Mouse (Mus musculus): ENCODE data around the gene H2-Q7. TPM values are rescaled to one million over a fixed set of nuclear protein-coding genes. Genes with fewer than 3 reads are reported as not detected.
"Not testable (repeated sequence)": the region's sequence is repeated elsewhere in the genome, so short reads cannot be mapped to it uniquely, and the experiment has no call there.

The H2-Q7 gene
- polyA plus RNA-seq (2015; fragmentation: Nextera tagmentation; extraction: Ambion mirVana): 3.1 and 4.0 TPM in 2 replicates

GRCm38 (mm10) chr17:35438885-35439284 lies at the start of gene H2-Q7:
Gene H2-Q7, plus strand, starts transcription at chr17:35439155.
- H3K27ac ChIP-seq (ENCODE audit: low read length); H3K4me1 ChIP-seq (ENCODE audit: insufficient read depth, low read depth, low read length); H3K36me3 ChIP-seq (ENCODE audit: insufficient read depth, low read length); H3K27me3 ChIP-seq (replicated peaks; ENCODE audit: insufficient read depth, low read length); H3K9me3 ChIP-seq (ENCODE audit: low read length): not testable (repeated sequence)
- TF ChIP-seq CTCF (IDR thresholded peaks at IDR 0.05): peak; percentile 20; the same call in 1 of the 2 replicates
- 4% methylated on average over 18 of the region's 18 CpGs for WGBS
- ATAC-seq (peak; percentile 99), DNase-seq (ENCODE audit: low spot score) (peak; percentile 90)
- peak within 1 kb of the TSS; percentile 86 for H3K4me2 ChIP-seq (replicated peaks; ENCODE audit: low read depth, low read length)
- H3K9ac ChIP-seq (replicated peaks; ENCODE audit: low read depth): peak within 1 kb of the TSS; percentile 32; the same call in 1 of the 2 replicates
- peak within 1 kb of the TSS; percentile 41 for H3K4me3 ChIP-seq (ENCODE audit: low read depth, low read length)

- TF ChIP-seq CTCF (IDR thresholded peaks at IDR 0.05): peak; percentile 69
- not testable (repeated sequence) for DNase-seq (ENCODE audit: low spot score); H3K9ac ChIP-seq (replicated peaks; ENCODE audit: low read depth); H3K4me1 ChIP-seq (ENCODE audit: insufficient read depth, low read depth, low read length); ATAC-seq; H3K27me3 ChIP-seq (replicated peaks; ENCODE audit: insufficient read depth, low read length); H3K27ac ChIP-seq (ENCODE audit: low read length); H3K4me2 ChIP-seq (replicated peaks; ENCODE audit: low read depth, low read length); H3K4me3 ChIP-seq (ENCODE audit: low read depth, low read length); H3K36me3 ChIP-seq (ENCODE audit: insufficient read depth, low read length); H3K9me3 ChIP-seq (ENCODE audit: low read length)
- WGBS: 5% methylated on average over 7 of the region's 7 CpGs
Measured at GRCm38 (mm10) chr17:35389796-35390195, 49.2 kb upstream of the H2-Q7 start.

GRCm38 (mm10) chr17:35392671-35393070 lies 46.3 kb upstream of the H2-Q7 start:
- H3K4me1 ChIP-seq (ENCODE audit: insufficient read depth, low read depth, low read length); H3K36me3 ChIP-seq (ENCODE audit: insufficient read depth, low read length); H3K4me2 ChIP-seq (replicated peaks; ENCODE audit: low read depth, low read length); H3K27me3 ChIP-seq (replicated peaks; ENCODE audit: insufficient read depth, low read length); H3K4me3 ChIP-seq (ENCODE audit: low read depth, low read length); H3K9ac ChIP-seq (replicated peaks; ENCODE audit: low read depth); ATAC-seq; H3K9me3 ChIP-seq (ENCODE audit: low read length); H3K27ac ChIP-seq (ENCODE audit: low read length); DNase-seq (ENCODE audit: low spot score): not testable (repeated sequence)
- WGBS: 49% methylated on average over 2 of the region's 2 CpGs

- peak; percentile 99 for ATAC-seq
Measured at GRCm38 (mm10) chr17:35393864-35394800, 44.8 kb upstream of the H2-Q7 start.

GRCm38 (mm10) chr17:35396956-35397355 lies 42.0 kb upstream of the H2-Q7 start:
- H3K27ac ChIP-seq (ENCODE audit: low read length); H3K27me3 ChIP-seq (replicated peaks; ENCODE audit: insufficient read depth, low read length); H3K9me3 ChIP-seq (ENCODE audit: low read length); H3K4me1 ChIP-seq (ENCODE audit: insufficient read depth, low read depth, low read length); H3K4me3 ChIP-seq (ENCODE audit: low read depth, low read length); ATAC-seq; H3K36me3 ChIP-seq (ENCODE audit: insufficient read depth, low read length); H3K4me2 ChIP-seq (replicated peaks; ENCODE audit: low read depth, low read length); DNase-seq (ENCODE audit: low spot score); H3K9ac ChIP-seq (replicated peaks; ENCODE audit: low read depth): not testable (repeated sequence)
- WGBS: 82% methylated on average over 2 of the region's 2 CpGs

More at GRCm38 (mm10) chr17:35393864-35394800, 44.8 kb upstream of the H2-Q7 start:
- not testable (repeated sequence) for H3K4me1 ChIP-seq (ENCODE audit: insufficient read depth, low read depth, low read length); H3K36me3 ChIP-seq (ENCODE audit: insufficient read depth, low read length); H3K27ac ChIP-seq (ENCODE audit: low read length); H3K27me3 ChIP-seq (replicated peaks; ENCODE audit: insufficient read depth, low read length); DNase-seq (ENCODE audit: low spot score); H3K9me3 ChIP-seq (ENCODE audit: low read length); H3K9ac ChIP-seq (replicated peaks; ENCODE audit: low read depth)
- Histone ChIP-seq H3K4me2 (replicated peaks; ENCODE audit: low read depth, low read length) (peak overlapping the region; percentile 47), H3K4me3 (ENCODE audit: low read depth, low read length) (peak overlapping the region; percentile 23)
- WGBS: under 1% methylated on average over 34 of the region's 75 CpGs

GRCm38 (mm10) chr17:35413057-35413456 lies 25.9 kb upstream of the H2-Q7 start:
- not testable (repeated sequence) for H3K36me3 ChIP-seq (ENCODE audit: insufficient read depth, low read length); H3K27me3 ChIP-seq (replicated peaks; ENCODE audit: insufficient read depth, low read length); H3K9ac ChIP-seq (replicated peaks; ENCODE audit: low read depth); H3K9me3 ChIP-seq (ENCODE audit: low read length); H3K27ac ChIP-seq (ENCODE audit: low read length); ATAC-seq; H3K4me2 ChIP-seq (replicated peaks; ENCODE audit: low read depth, low read length); DNase-seq (ENCODE audit: low spot score); H3K4me1 ChIP-seq (ENCODE audit: insufficient read depth, low read depth, low read length); H3K4me3 ChIP-seq (ENCODE audit: low read depth, low read length)
- WGBS: no CpG with 5 or more reads among the region's 1 CpGs

GRCm38 (mm10) chr17:35415273-35416129 lies 23.5 kb upstream of the H2-Q7 start:
- not testable (repeated sequence) for DNase-seq (ENCODE audit: low spot score); H3K4me3 ChIP-seq (ENCODE audit: low read depth, low read length); H3K9ac ChIP-seq (replicated peaks; ENCODE audit: low read depth); H3K4me2 ChIP-seq (replicated peaks; ENCODE audit: low read depth, low read length); H3K27ac ChIP-seq (ENCODE audit: low read length); H3K4me1 ChIP-seq (ENCODE audit: insufficient read depth, low read depth, low read length); H3K27me3 ChIP-seq (replicated peaks; ENCODE audit: insufficient read depth, low read length); ATAC-seq; H3K36me3 ChIP-seq (ENCODE audit: insufficient read depth, low read length); H3K9me3 ChIP-seq (ENCODE audit: low read length)
- 56% methylated on average over 3 of the region's 10 CpGs for WGBS
